Mouse (Mus musculus) megakaryocyte, embryonic 14.5 days (primary cell): ENCODE data around the gene Fxr1.

Experiments
- FLI1 ChIP-seq: IDR thresholded peaks from 2 replicates; pipeline ENCODE4 v1.6.1; 2012; ENCODE audit warnings: low read length, inconsistent platforms, mixed read lengths
- GATA1 ChIP-seq: IDR thresholded peaks from 3 replicates; pipeline ENCODE4 v1.6.1; 2012; ENCODE audit warnings: mixed read lengths, low read length, inconsistent platforms, borderline replicate concordance

DNA sequence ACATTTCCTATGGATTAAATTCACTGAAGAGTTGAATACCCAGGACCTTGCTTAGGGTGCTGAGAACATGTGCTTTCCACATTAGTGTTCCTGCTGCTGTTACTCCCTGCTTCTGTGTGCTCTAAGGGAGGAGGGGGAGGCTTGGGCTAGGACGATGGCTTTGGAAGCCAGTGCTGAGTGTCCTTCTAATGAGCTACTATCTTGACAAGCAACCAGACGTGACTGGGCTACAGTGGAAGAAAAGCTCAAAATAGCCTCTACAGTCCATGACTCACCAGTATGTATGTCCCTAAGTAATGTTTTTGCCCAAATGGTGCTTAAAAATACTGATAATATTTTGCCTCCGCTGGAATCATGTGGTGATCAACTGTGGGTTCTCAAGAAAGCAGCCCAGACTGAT lies 87.9 kb downstream of the Fxr1 start:
- TF ChIP-seq GATA1 (no peak), FLI1 (no peak)
